Mouse (Mus musculus): ENCODE measurements around the gene Ppid. TPM values are rescaled to one million over a fixed set of nuclear protein-coding genes. Genes with fewer than 3 reads are reported as not detected.

Gene Ppid
- total and polyA plus RNA-seq, 3 experiments = 203 to 254 TPM; not detected in 1

DNA sequence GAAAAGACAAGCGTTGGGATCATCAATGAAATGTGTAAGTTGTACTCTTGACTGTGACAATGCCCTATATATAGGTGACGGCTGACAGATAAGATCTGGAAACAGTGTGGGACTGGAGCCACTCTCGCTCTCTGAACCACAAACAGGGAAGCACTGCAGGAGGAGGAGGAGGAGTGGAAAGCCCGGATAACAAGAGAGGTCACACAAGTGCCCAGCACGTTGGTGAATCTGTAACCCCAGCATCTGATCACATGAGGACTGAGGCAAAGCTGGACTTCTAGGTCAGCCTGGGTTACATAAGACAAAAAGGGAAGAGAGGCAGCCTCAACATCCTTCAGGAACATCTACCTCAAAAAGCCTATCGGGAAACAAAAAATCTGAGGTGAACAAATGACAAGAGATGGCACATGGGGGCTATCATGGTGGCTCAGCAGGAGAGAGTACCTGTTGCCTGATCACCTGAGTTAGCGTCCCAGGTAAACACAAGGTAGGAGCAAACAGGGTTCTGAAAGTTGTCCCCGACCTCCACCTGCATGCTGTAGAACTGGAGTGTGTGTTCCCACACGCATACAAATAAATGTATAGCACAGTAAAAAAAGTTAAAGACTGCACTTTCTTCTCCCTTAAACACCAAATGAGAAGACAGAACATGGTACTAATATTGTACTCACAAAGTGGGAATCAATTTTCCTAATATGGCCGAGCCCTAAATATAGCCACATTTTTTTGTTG is 26.1 kb upstream of the Ppid start:
- H3K27ac ChIP-seq (ENCODE audit: control insufficient read depth, low read depth, low read length) = no peak overlapping the region

DNA sequence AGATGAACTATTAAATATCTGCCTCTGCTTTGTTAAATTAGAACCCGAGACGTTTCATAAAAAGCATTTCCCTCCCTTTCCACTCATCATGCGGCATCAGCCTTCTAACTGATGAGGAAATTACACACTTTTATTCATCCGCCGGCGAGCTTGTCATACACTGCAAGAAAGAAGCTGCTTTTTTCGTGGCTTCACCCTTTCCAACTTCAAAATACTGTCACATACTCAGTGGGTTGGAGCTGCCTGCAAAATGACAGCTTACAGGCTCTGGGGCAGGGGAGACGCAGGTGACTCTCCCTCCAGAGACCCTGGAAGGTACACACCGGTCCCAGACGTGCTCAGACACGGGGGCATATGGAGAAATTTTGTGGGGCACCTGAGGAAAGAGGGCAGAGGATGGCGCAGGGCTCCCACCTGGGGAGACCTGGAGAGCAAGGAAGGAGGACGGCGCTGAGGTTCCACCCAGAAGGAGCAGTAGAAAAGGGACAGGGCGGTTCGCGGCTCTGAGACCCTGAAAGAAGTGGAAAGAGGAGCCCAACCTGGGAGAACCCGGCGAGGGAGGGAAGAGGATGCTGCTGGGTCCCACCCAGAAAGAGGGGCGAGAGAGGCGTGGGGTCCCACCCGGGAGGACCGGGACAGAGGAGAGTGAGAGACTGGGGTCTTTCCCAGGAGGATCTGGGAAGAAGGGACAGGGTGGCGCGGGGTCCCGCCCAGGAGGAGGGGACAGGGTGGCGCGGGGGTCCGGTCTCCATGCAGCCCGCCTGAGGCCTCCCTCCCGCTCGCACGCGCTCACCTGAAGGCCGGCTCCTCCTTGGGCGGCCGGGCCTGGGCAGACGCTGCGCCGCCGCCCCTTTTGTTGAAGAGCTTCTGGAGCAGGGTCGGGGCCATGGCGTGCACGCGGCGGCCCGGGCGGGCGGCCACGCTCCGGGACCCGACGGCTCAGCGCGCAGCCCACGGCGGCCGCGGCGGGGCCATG is 24.1 kb upstream of the Ppid start:
- Histone ChIP-seq H3K27me3 (ENCODE audit: control insufficient read depth in 1 of 2, insufficient read depth in 2 of 2, low read length in 2 of 2) (no peaks in the 10 kb centered on the region), H3K4me1 (ENCODE audit: control insufficient read depth in 1 of 2, insufficient read depth in 2 of 2, low read length in 2 of 2) (peaks cover 14 to 22% of the 10 kb centered on the region in 2 experiments), H3K36me3 (ENCODE audit: control insufficient read depth in 1 of 2, insufficient read depth in 2 of 2, low read length in 2 of 2) (peaks cover 0 to 18% of the 10 kb centered on the region in 2 experiments; a peak in 2 of 4 replicates), H3K79me2 (ENCODE audit: control insufficient read depth, insufficient read depth, low read length, poor library complexity) (peaks cover 25% of the 10 kb centered on the region), H3K4me3 (ENCODE audit: control insufficient read depth in 1 of 2, insufficient read depth in 1 of 2, low read depth in 2 of 2, low read length in 2 of 2) (peak overlapping the region; percentile 70 to 100), H3K9me3 (replicated peaks; ENCODE audit: insufficient read depth, low read length) (no peaks in the 10 kb centered on the region), H3K9ac (ENCODE audit: control insufficient read depth, low read depth, low read length, poor library complexity, severe bottlenecking) (peak overlapping the region; percentile 90), H3K27ac (ENCODE audit: control insufficient read depth, low read depth, low read length) (peak overlapping the region; percentile 29)
- peak; percentile 25; the same call in 1 of the 2 replicates for TF ChIP-seq SIN3A (IDR thresholded peaks at IDR 0.05; ENCODE audit: low read length)
- TF ChIP-seq CHD2 (IDR thresholded peaks at IDR 0.05; ENCODE audit: low read length) = no peak
- DNase-seq (ENCODE audit: low read depth, low spot score) = peak; percentile 56

More for the DNA sequence above, 26.1 kb upstream of the Ppid start:
- H3K9ac ChIP-seq (ENCODE audit: control insufficient read depth, low read depth, low read length, poor library complexity, severe bottlenecking) = no peak overlapping the region
- no peaks in the 10 kb centered on the region for H3K9me3 ChIP-seq (replicated peaks; ENCODE audit: insufficient read depth, low read length)
- TF ChIP-seq ETS1 (IDR thresholded peaks at IDR 0.05; ENCODE audit: low read depth, low read length) (no peak), CHD1 (IDR thresholded peaks at IDR 0.05; ENCODE audit: low read depth, low read length) (no peak), ZC3H11A (IDR thresholded peaks at IDR 0.05; ENCODE audit: low read depth, low read length) (no peak), GATA1 (IDR thresholded peaks at IDR 0.05; ENCODE audit: low read depth, low read length) (no peak), ZMIZ1 (IDR thresholded peaks at IDR 0.05; ENCODE audit: low read depth, low read length) (no peak)
- peaks cover 28% of the 10 kb centered on the region for H3K79me2 ChIP-seq (ENCODE audit: control insufficient read depth, insufficient read depth, low read length, poor library complexity)
- H3K4me1 ChIP-seq (ENCODE audit: control insufficient read depth in 1 of 2, insufficient read depth in 2 of 2, low read length in 2 of 2) = peaks cover 16 to 26% of the 10 kb centered on the region in 2 experiments
- DNase-seq (ENCODE audit: low read depth, low spot score) = no peak
- no peaks in the 10 kb centered on the region for H3K27me3 ChIP-seq (ENCODE audit: control insufficient read depth in 1 of 2, insufficient read depth in 2 of 2, low read length in 2 of 2)
- peaks cover 0 to 23% of the 10 kb centered on the region in 2 experiments; a peak in 2 of 4 replicates for H3K36me3 ChIP-seq (ENCODE audit: control insufficient read depth in 1 of 2, insufficient read depth in 2 of 2, low read length in 2 of 2)
- H3K4me3 ChIP-seq (ENCODE audit: control insufficient read depth in 1 of 2, insufficient read depth in 1 of 2, low read depth in 2 of 2, low read length in 2 of 2) = no peak overlapping the region

DNA sequence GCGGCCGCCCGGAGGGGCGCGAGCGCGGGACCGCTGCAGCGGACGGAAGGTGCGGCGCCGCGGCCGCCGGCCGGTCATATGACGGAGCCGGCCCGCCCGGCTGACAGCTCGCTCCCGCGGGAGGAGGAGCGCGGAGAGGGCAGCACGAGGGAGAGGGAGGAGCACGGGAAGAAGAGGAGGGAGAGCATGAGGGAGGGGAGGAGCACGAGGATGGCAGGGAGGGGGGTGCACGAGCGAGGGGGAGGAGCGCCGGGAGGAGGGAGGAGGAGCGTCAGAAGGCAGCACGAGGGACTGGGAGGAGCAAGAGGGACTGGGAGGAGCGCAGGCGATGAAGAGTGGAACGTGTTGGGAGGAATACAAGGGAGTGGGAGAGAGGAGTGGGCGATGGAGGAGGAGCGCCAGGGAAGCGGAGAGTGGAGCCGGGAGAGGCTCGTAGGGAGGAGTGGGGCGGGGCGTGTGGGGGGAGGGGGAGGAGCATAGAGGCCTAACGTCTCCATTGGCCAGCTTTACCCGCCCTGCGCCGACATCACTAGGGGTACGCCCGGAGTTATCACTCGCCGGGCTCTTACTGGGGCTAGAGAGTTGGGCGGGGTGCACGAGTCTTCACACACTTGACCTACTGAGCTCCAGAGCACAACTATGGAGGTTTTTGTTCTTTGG is 23.3 kb upstream of the Ppid start, which contains the start of gene Fnip2:
Gene Fnip2, minus strand, starts transcription at position 94 of the 660 bp plus-strand sequence.
- Histone ChIP-seq H3K9ac (ENCODE audit: control insufficient read depth, low read depth, low read length, poor library complexity, severe bottlenecking) (peak within 1 kb of the TSS; percentile 90), H3K9me3 (replicated peaks; ENCODE audit: insufficient read depth, low read length) (no peaks in the 10 kb centered on the region), H3K4me3 (ENCODE audit: control insufficient read depth in 1 of 2, insufficient read depth in 1 of 2, low read depth in 2 of 2, low read length in 2 of 2) (peak within 1 kb of the TSS; percentile 70 to 100), H3K27me3 (ENCODE audit: control insufficient read depth in 1 of 2, insufficient read depth in 2 of 2, low read length in 2 of 2) (no peaks in the 10 kb centered on the region), H3K79me2 (ENCODE audit: control insufficient read depth, insufficient read depth, low read length, poor library complexity) (peaks cover 23% of the 10 kb centered on the region), H3K36me3 (ENCODE audit: control insufficient read depth in 1 of 2, insufficient read depth in 2 of 2, low read length in 2 of 2) (peaks cover 0 to 16% of the 10 kb centered on the region in 2 experiments; a peak in 2 of 4 replicates), H3K4me1 (ENCODE audit: control insufficient read depth in 1 of 2, insufficient read depth in 2 of 2, low read length in 2 of 2) (peaks cover 12 to 19% of the 10 kb centered on the region in 2 experiments; a peak in 3 of 4 replicates), H3K27ac (ENCODE audit: control insufficient read depth, low read depth, low read length) (peak within 1 kb of the TSS; percentile 86)
- DNase-seq (ENCODE audit: low read depth, low spot score) = peak; percentile 97
- TF ChIP-seq MEF2A (IDR thresholded peaks at IDR 0.05; ENCODE audit: extremely low read depth, insufficient replicate concordance, low read depth, low read length, poor library complexity, severe bottlenecking) (no peak), MXI1 (IDR thresholded peaks at IDR 0.05; ENCODE audit: low read depth, low read length) (peak; percentile 90), MYB (IDR thresholded peaks at IDR 0.05; ENCODE audit: low read depth, low read length) (no peak), RAD21 (IDR thresholded peaks at IDR 0.05; ENCODE audit: low read depth, low read length) (no peak), MAFK (IDR thresholded peaks at IDR 0.05; ENCODE audit: borderline replicate concordance, low read depth, low read length) (no peak), USF1 (IDR thresholded peaks at IDR 0.05; ENCODE audit: low read depth, low read length) (peak; percentile 80), EP300 (IDR thresholded peaks at IDR 0.05; ENCODE audit: low read depth in 1 of 2, low read length in 2 of 2) (0 out of 4 replicates have a peak, but pooled peaks of 1 of the 2 experiments have one; percentile 13), MAZ (IDR thresholded peaks at IDR 0.05; ENCODE audit: low read depth, low read length) (peak; percentile 94), JUND (IDR thresholded peaks at IDR 0.05; ENCODE audit: low read depth, low read length) (no peak), ETS1 (IDR thresholded peaks at IDR 0.05; ENCODE audit: low read depth, low read length) (peak; percentile 12; the same call in 1 of the 2 replicates), E2F4 (IDR thresholded peaks at IDR 0.05; ENCODE audit: borderline replicate concordance, low read depth, low read length) (no peak; the same call in 1 of the 2 replicates), TBP (IDR thresholded peaks at IDR 0.05; ENCODE audit: low read depth, low read length) (no peak), SIN3A (IDR thresholded peaks at IDR 0.05; ENCODE audit: low read length) (peak; percentile 21; the same call in 1 of the 2 replicates), ZNF384 (IDR thresholded peaks at IDR 0.05; ENCODE audit: low read depth, low read length) (no peak), GATA1 (IDR thresholded peaks at IDR 0.05; ENCODE audit: low read depth, low read length) (no peak), ZKSCAN1 (IDR thresholded peaks at IDR 0.05; ENCODE audit: low read depth, low read length) (no peak)

Data from MEL (cell line).